Mouse (Mus musculus): ENCODE results near the gene Nckap5.
"Not testable (repeated sequence)": the region's sequence is repeated elsewhere in the genome, so short reads cannot be mapped to it uniquely, and the experiment has no call there.

The Nckap5 gene

DNA sequence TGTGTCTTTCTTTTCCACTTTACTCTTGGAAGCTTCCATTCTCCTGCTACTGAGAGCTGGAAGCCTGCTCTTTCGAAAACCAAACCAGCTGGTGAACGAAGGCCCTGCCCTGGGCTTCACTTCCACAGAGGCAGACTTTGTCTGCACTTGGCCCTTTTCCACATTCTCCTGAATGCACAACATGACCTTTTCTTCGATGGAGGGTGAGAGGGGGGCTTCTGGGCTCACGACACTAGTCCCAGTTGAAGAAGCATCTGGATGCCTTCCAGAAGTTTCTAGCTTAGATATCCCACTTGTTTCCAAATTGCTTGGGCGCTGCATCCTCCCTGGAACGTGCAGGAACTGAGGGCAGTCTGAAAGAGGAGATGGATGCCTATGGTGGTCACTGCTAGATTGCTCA lies 806.1 kb downstream of the Nckap5 start:
- peak; percentile 2 to 8 for DNase-seq (ENCODE audit: low spot score in 2 of 2)

DNA sequence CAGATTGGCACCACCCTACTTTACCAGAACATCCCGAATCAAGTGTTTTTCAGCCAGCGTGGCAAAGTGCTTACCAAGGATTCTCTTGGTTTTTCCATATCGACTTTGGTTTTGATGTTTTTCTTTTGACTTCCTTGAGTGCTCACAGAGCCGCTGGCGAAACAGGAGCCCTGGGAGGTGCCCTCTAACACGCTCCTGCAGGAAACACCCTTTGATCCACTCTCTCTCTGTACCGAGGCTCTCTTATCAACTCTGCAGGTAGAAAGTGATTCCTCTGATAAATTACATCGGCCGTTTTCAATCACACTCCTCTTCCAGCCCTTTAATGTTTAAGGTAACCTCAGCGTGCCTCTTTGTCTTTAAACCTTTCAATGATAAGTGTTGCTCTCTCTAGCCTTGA lies 807.6 kb downstream of the Nckap5 start:
- no peak for DNase-seq (ENCODE audit: low spot score in 2 of 2)

DNA sequence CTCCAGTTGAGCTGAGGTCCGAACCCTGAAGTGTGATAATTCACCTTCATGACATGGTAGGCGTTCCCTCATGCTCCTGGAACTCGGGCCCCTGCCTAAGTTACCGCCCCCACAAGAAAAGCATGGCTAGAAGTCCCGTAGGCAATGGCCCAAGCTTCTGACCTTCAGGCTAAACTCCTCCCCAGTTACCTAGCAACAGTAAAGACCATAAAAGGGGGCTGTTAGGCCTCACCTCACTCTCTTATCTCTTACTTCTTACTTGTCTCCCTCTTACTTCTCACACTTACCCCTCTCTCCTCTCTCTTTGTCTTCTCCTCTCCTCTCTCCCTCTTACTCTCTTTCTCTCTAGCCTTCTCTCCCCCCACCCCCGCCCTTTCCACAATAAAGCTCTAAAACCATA lies 811.9 kb downstream of the Nckap5 start:
- not testable (repeated sequence) for DNase-seq (ENCODE audit: low spot score in 2 of 2)

- no peak for DNase-seq (ENCODE audit: low spot score in 2 of 2)
Measured at GRCm38 (mm10) chr1:126011661-126012091, 818.9 kb downstream of the Nckap5 start.

GRCm38 (mm10) chr1:126007571-126007970 lies 823.0 kb downstream of the Nckap5 start:
- DNase-seq (ENCODE audit: low spot score in 2 of 2), result no peak

DNA sequence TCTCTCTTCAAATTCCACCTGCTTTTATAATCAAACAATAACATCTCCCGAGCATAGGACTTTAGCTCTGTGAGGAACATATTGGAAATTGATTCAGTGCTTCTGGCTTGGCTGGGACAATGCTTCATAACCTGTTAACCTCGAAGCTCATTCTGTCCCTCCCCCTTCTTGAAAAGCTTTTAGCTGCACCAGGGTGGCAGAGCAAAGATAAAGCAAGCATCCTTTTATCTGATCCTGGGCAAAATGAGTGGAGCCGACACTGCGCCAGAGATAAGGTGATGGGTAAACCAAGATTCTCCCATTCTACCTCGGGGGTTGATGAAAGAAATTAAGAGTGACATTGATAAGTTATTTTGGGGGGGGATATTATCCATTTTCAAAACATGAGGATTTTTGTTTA lies 824.9 kb downstream of the Nckap5 start:
- DNase-seq (ENCODE audit: low spot score in 2 of 2), result no peak

- DNase-seq (ENCODE audit: low spot score in 2 of 2), result no peak
Measured at GRCm38 (mm10) chr1:125996540-125996939, 834.1 kb downstream of the Nckap5 start.

DNA sequence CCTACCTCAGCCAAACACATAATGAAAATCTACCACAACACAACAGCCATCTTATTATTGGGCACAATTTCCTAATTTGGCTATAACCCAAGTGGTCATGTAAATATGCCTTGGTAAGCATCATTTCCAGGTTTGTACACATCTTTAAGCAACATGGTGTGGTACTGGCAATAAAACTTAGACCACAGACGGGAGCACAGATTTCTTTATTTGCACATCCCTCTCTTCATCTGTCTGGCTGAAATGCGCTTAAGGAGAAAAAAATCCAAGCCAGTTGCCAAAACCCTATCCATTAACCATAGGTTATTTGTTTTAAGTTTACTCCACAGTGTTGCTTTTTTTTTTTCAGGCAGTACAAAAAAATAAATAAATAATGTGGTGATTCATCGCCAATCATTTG lies 842.8 kb downstream of the Nckap5 start:
- no peak for DNase-seq (ENCODE audit: low spot score in 2 of 2)

GRCm38 (mm10) chr1:125984570-125984969 lies 846.0 kb downstream of the Nckap5 start:
- DNase-seq (ENCODE audit: low spot score in 2 of 2), result no peak

DNA sequence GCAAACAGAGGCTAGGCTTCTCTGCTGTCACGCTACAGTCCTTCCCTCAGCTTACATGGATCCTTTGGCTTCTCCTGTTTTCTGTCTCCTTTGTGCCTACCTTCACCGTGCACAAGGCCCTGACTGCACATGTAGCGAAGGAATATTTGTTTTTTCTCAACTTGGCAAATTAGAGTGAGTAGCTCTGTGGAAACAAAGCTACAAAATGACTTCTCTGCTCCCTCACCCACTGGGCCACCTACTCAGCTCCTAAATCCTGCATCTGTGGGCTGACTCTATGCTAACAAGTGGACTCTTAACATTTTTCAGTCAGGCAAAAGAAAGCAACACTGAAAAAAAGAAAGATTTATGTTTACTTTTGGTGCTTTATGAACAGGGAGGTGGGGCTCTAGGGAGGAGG lies 856.0 kb downstream of the Nckap5 start:
- peak in 1 of 2 experiments; percentile 14 for DNase-seq (ENCODE audit: low spot score in 2 of 2)

GRCm38 (mm10) chr1:125971933-125972332 lies 858.7 kb downstream of the Nckap5 start:
- DNase-seq (ENCODE audit: low spot score in 2 of 2), result no peak

DNA sequence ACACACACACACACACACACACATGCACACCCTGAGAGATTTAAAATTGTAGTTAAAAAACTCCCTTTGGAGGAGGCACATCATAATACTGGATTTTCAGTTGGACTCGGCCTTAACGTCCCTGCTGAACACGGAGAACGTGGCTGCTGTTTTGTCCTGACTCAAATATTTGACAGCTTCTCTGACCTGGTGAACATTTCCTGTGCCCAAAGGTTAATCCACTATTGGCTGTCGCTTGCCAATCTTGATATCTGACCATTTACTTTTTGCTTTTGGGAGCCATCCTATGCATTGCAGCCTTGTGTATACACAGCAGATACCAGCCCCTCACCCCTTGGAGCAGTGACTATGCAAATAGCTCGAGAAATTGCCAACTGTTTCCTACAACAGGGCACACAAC lies 862.9 kb downstream of the Nckap5 start:
- no peak for DNase-seq (ENCODE audit: low spot score in 2 of 2)

GRCm38 (mm10) chr1:125951026-125951425 lies 879.6 kb downstream of the Nckap5 start:
- no peak for DNase-seq (ENCODE audit: low spot score in 2 of 2)

DNA sequence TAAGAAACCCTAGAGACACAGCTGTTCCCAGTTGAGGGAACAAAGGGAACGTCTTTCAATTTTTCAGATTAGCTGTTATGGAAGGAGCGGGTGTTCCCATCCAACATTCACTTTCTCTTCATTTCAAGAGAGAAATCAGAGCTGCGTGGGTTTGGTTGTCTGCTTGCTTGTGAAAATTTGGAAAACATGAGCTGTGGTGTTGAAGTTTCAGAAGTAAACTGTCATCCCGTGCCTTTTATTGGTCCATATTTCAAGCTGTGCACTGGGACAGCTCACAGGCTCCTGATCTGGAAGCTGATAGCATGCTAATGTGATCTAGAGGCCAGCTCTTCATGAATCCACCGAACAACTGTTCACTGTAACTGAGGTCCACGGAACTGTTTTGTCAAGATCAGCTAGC lies 881.5 kb downstream of the Nckap5 start:
- no peak for DNase-seq (ENCODE audit: low spot score in 2 of 2)

GRCm38 (mm10) chr1:125945136-125945535 lies 885.5 kb downstream of the Nckap5 start:
- DNase-seq (ENCODE audit: low spot score in 2 of 2), result peak; percentile 55 to 59

GRCm38 (mm10) chr1:125943305-125943704 lies 887.3 kb downstream of the Nckap5 start:
- no peak for DNase-seq (ENCODE audit: low spot score in 2 of 2)

DNA sequence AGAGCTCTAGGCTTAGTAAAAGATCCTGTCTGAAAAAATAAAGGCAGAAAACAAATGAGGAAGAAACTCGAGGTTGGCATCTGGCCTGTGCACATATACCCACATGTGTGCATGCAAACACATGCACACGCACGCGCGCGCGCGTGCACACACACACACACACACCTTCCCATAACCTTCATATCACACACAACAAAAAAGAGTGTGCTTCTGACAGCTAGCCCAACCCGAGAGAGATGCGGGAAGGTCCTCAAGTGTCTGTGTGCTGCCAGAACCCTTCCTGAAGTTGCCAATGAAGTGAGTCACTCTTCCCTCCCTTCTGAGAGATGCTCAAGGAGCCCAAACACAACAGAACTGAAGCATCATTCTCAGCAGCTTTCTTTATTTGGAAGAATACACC lies 905.1 kb downstream of the Nckap5 start:
- no peak for DNase-seq (ENCODE audit: low spot score in 2 of 2)

DNA sequence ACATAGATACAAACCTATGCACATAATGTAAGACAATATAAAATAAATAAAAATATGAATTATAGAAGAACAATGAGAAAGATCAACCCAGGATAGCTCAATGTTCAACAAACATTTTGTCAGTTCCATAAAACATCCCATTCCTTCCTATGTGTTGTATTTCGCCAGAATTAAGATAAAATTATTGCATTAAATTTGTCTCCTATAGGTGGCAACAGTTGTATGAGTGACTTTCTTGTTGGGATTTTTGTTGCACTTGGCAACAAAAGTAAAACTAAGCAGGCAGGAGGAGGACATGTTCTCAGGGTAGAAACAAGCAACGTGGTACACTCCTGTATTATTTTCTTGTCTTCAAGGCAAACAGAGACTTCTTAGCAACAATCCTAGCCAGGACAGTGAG lies 907.5 kb downstream of the Nckap5 start:
- no peak for DNase-seq (ENCODE audit: low spot score in 2 of 2)

- no peak for DNase-seq (ENCODE audit: low spot score in 2 of 2)
Measured at GRCm38 (mm10) chr1:125920696-125921095, 909.9 kb downstream of the Nckap5 start.

DNA sequence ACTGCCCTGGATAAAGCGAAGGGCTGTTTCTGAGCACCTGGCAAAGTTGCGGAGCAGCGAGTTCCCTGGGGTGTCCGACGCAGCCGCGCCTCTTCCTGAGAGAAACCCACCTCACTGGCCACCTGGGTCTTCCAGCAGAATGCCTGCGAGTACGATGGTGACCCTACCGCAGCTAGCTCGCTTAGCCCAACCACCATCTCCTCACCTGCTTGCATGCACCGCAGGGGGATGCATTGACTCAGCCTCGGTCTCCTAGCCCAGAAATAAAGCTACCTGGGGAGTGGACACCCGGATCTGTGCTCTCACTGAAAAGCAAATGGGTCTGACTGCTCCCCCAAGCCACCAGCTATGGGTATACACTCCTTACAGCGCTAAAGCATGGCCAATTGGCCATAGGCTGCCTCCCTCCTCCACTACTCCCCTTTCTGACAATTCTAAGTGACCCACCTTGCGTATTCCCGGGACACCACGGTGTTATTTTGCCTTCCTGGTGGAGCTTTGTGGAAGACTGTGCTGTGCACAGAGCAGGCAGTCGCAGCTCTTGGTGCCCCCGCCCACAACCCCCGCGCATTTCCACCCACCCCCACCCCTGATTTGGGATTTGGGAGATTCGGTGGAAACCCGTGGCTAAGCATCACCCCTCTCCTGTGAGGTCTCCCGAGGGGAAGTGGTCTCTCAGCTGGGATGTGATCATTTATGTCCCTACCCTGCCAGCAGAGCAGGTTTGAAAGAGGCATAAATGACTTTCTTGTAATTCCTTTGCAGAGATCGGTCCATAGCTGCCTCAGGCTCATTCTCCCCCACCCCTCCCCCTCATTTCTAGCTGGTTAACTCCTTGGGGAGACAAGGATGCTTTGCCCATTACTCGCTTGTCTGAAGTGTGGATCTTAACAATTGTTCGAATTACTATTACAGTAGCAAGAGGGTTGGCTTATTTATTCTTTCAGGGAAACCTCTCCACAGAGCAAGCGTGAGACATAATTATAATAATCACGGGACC lies 917.7 kb downstream of the Nckap5 start, which contains the start of gene Lypd1:
Gene Lypd1 (minus strand): TSS at position 501 of the 1,000 bp plus-strand sequence.
- no peak for DNase-seq (ENCODE audit: low spot score in 2 of 2)

GRCm38 (mm10) chr1:125911901-125912445 lies 918.6 kb downstream of the Nckap5 start:
- peak; percentile 62 to 63 for DNase-seq (ENCODE audit: low spot score in 2 of 2)

GRCm38 (mm10) chr1:125911337-125911900 lies 919.2 kb downstream of the Nckap5 start:
- DNase-seq (ENCODE audit: low spot score in 2 of 2), result peak; percentile 8 to 13

DNA sequence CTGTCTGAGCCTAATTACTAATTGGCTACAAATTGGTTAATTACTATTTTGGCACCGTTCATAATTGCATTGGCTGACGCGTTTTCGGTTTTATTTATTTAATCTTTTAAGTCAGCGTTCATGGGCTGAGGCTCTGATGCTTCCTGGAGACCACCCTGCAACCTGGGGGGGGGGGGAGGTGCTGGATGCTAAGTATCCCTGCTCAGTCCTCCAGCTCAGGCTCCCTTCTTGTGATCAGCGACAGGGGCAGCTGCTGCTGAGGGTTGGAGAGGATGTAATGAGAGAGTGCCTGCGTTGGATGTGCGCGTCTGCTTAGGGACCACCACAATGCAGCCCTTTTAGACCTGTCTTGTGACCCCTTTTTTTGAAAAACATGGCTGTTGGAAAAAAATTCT lies 919.7 kb downstream of the Nckap5 start:
- DNase-seq (ENCODE audit: low spot score in 2 of 2), result no peak

Measured in right cerebral cortex, postnatal 36 days (tissue).